Mouse (Mus musculus) liver, postnatal 0 days (tissue): ENCODE measurements around the gene Mars2. TPM values are rescaled to one million over a fixed set of nuclear protein-coding genes. Genes with fewer than 3 reads are reported as not detected.

Experiments used
- ATAC-seq: fragments of 200-750 bp; cut with Nextera tagmentation; 2 replicates; pipeline ENCODE4 v1.8.0; 2017; ENCODE audit warnings: mild to moderate bottlenecking, moderate library complexity
- DNase-seq: peaks from one replicate; pipeline ENCODE4 v3.0.0-alpha.2; 2016
- H3K27ac ChIP-seq: fragments of 300-500 bp; sonication (generic); 2 replicates; pipeline ENCODE4 v1.5.1; 2014; ENCODE audit warnings: antibody characterized with exemption, moderate library complexity, mild to moderate bottlenecking, low read depth
- H3K27me3 ChIP-seq: fragments of 300-500 bp; sonication (generic); 2 replicates; pipeline ENCODE4 v1.6.1; 2014; ENCODE audit warnings: low read length, control low read depth, mixed read lengths; ENCODE audit not compliant: insufficient read depth
- H3K36me3 ChIP-seq: fragments of 300-500 bp; sonication (generic); replicated peaks from 2 replicates; pipeline ENCODE4 v1.6.1; 2014; ENCODE audit warnings: mild to moderate bottlenecking, control low read depth, low read length, moderate library complexity, mixed read lengths; ENCODE audit not compliant: insufficient read depth
- H3K4me1 ChIP-seq: fragments of 300-500 bp; sonication (generic); 2 replicates; pipeline ENCODE4 v1.6.1; 2014; ENCODE audit warnings: antibody characterized with exemption, mild to moderate bottlenecking, control low read depth; ENCODE audit not compliant: insufficient read depth
- H3K4me2 ChIP-seq: fragments of 300-500 bp; sonication (generic); 2 replicates; pipeline ENCODE4 v1.6.1; 2014; ENCODE audit warnings: low read depth, mild to moderate bottlenecking, low read length, moderate library complexity, mixed read lengths
- H3K4me3 ChIP-seq: fragments of 300-500 bp; sonication (generic); 2 replicates; pipeline ENCODE4 v1.5.1; 2014; ENCODE audit warnings: low read depth, low read length
- H3K9ac ChIP-seq: fragments of 300-500 bp; sonication (generic); replicated peaks from 2 replicates; pipeline ENCODE4 v1.6.1; 2014; ENCODE audit warnings: mild to moderate bottlenecking, moderate library complexity
- H3K9me3 ChIP-seq: fragments of 300-500 bp; sonication (generic); 2 replicates; pipeline ENCODE4 v1.6.1; 2016; ENCODE audit warnings: mild to moderate bottlenecking, control low read depth, low read length, mixed read lengths
- CTCF ChIP-seq: sonication (generic); IDR thresholded peaks from 2 replicates; pipeline ENCODE4 v1.5.1; 2016; ENCODE audit warnings: antibody characterized with exemption, low read depth
- EP300 ChIP-seq: IDR thresholded peaks from 2 replicates; pipeline ENCODE4 v1.6.1; 2016; ENCODE audit warnings: antibody characterized with exemption, low read depth, mild to moderate bottlenecking
- WGBS: fragments of 180-500 bp; shearing (Covaris S2); extraction: QIAGEN DNeasy Blood & Tissue Kit; methylation state at CpG from one replicate; pipeline ENCODE4 v1.1.7; 2014; ENCODE audit not compliant: insufficient replicate concordance; 5-methylcytosine and 5-hydroxymethylcytosine counted together
- polyA plus RNA-seq: library from polyadenylated mRNA; unstranded; fragments of >200 nt; fragmentation: Nextera tagmentation; extraction: Ambion mirVana; gene quantifications from 2 replicates; pipeline ENCODE4 v1.2.1, GENCODE M21; 2015

Gene Mars2
- 1.2 TPM in 2 replicates for polyA plus RNA-seq

DNA sequence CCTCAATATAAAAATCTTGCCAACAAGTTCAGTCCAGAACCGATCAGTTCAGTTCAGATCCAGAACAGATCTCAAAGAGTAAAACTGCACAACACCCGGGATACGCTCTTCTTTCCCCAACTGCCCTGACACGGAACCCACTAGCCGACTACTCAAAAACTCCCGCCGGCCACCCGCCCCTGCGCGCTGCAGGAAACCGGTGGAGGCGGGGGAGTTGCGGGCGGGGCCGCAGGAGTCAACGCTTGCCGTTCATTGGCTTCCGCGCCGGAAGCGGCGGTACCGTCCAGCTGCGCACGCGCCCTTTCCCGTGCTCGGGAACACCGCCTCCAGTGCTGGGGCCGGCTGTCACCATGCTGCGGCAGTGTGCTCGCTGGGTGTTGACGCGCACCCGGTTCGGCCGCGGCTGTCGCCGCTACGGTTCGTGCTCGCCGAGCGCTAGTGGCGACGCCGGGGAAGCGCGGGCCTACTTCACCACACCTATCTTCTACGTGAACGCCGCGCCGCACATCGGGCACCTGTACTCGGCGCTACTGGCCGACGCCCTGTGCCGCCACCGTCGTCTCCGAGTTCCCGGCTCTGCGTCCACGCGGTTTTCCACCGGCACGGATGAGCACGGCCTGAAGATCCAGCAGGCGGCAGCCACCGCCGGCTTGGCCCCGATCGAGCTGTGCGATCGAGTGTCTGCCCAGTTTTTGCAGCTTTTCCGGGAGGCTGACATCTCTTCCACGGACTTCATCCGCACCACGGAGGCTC, at the start of gene Mars2:
Mars2 (plus strand) TSS at position 288 of the 753 bp plus-strand sequence.
- Histone ChIP-seq H3K4me2 (peak within 1 kb of the TSS; percentile 100), H3K4me3 (peak within 1 kb of the TSS; percentile 85), H3K27ac (peak within 1 kb of the TSS; percentile 74), H3K9ac (peak within 1 kb of the TSS; percentile 81), H3K27me3 (no peaks in the 10 kb centered on the region), H3K4me1 (peaks cover 17% of the 10 kb centered on the region), H3K9me3 (no peaks in the 10 kb centered on the region), H3K36me3 (0 out of 2 replicates have a peak, but pooled peaks cover 2% of the 10 kb centered on the region)
- peak; percentile 99 for ATAC-seq
- DNase-seq = peak; percentile 97
- under 1% methylated on average over 77 of the region's 82 CpGs for WGBS
- TF ChIP-seq EP300 (0 out of 2 replicates have a peak, but pooled peaks have one; percentile 12), CTCF (peak; percentile 49)

DNA sequence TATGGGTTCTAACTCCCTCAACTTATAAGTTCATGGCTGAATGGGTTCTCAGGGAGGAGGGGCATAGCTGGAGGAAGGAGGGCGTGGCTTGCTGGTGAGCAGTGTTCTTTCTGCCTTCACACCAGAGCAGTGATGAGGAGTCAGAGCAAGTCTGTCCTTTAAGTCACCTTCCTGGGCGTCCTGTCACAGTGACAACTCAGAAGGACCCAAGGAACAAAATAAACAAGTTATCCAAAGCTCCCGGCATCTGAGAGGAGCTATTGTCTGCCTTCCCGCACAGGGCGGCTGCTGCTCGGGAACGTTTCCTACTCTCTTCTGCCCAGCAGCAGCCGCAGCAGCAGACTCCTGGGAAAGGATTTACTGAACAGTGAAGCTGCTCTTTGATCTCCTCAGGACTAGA, 45.0 kb upstream of the Mars2 start:
- H3K4me2 ChIP-seq = 0 out of 2 replicates have a peak overlapping the region, but pooled peaks have one; percentile 51
- H3K9me3 ChIP-seq = no peaks in the 10 kb centered on the region
- no peak overlapping the region for H3K4me3 ChIP-seq
- TF ChIP-seq CTCF (no peak), EP300 (no peak)
- no peaks in the 10 kb centered on the region for H3K36me3 ChIP-seq
- ATAC-seq = no peak
- H3K9ac ChIP-seq = no peak overlapping the region
- H3K4me1 ChIP-seq = peaks cover 2% of the 10 kb centered on the region; the same call in 1 of the 2 replicates
- DNase-seq = no peak
- H3K27me3 ChIP-seq = no peaks in the 10 kb centered on the region
- H3K27ac ChIP-seq = no peak overlapping the region
- WGBS = 27% methylated on average over 8 of the region's 8 CpGs

DNA sequence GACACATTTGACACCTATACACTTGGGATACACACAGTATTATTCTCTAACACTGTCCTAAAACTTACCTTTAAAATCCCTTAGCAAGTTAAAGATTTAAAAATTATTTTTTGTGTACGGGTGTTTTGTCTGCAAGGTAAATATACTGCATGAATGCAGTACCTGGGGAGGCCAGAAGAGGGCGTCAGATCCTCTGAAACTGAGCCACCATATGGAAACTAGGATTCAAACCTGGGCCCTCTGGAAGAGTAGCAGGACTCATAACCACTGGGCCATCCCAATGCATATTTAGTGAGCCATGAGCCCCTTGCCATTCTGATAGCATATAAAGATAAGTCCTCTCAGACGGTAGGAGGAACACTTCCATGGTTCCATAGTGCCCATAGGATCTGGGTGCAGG, 44.2 kb upstream of the Mars2 start:
- no peak overlapping the region for H3K9ac ChIP-seq
- no peak overlapping the region for H3K27ac ChIP-seq
- no peaks in the 10 kb centered on the region for H3K36me3 ChIP-seq
- no peaks in the 10 kb centered on the region for H3K27me3 ChIP-seq
- 45% methylated on average over 3 of the region's 3 CpGs for WGBS
- peak; percentile 49 for DNase-seq
- H3K9me3 ChIP-seq = no peaks in the 10 kb centered on the region
- no peak for TF ChIP-seq EP300
- peak; percentile 73 for TF ChIP-seq CTCF
- H3K4me2 ChIP-seq = no peak overlapping the region
- peaks cover 2% of the 10 kb centered on the region; the same call in 1 of the 2 replicates for H3K4me1 ChIP-seq
- no peak overlapping the region for H3K4me3 ChIP-seq
- no peak for ATAC-seq

DNA sequence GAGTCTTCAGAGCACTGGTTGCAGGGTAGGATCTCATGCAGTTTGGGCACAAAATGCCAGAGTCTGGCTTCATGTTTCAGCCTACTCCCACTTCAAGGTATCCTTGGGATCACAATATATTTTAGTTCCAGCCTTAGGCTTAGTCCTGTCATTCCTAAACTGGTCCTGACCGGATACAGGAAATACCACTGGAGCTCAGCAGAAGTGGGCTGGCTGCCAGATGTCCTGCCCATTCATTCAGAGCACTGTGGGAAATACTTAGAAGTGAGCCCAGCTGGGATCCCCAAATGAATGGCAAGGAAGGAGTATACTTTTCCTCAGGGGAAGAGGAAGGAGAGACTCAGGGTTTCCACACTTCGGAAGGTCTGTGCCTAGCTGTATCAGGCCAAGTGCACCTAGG, 43.7 kb upstream of the Mars2 start:
- TF ChIP-seq EP300 (no peak), CTCF (no peak)
- Histone ChIP-seq H3K27me3 (no peaks in the 10 kb centered on the region), H3K9me3 (no peaks in the 10 kb centered on the region), H3K9ac (no peak overlapping the region), H3K36me3 (no peaks in the 10 kb centered on the region), H3K4me2 (no peak overlapping the region), H3K4me1 (peaks cover 2% of the 10 kb centered on the region; the same call in 1 of the 2 replicates), H3K27ac (no peak overlapping the region), H3K4me3 (no peak overlapping the region)
- WGBS = 72% methylated on average over 2 of the region's 2 CpGs
- no peak for ATAC-seq
- DNase-seq = no peak

DNA sequence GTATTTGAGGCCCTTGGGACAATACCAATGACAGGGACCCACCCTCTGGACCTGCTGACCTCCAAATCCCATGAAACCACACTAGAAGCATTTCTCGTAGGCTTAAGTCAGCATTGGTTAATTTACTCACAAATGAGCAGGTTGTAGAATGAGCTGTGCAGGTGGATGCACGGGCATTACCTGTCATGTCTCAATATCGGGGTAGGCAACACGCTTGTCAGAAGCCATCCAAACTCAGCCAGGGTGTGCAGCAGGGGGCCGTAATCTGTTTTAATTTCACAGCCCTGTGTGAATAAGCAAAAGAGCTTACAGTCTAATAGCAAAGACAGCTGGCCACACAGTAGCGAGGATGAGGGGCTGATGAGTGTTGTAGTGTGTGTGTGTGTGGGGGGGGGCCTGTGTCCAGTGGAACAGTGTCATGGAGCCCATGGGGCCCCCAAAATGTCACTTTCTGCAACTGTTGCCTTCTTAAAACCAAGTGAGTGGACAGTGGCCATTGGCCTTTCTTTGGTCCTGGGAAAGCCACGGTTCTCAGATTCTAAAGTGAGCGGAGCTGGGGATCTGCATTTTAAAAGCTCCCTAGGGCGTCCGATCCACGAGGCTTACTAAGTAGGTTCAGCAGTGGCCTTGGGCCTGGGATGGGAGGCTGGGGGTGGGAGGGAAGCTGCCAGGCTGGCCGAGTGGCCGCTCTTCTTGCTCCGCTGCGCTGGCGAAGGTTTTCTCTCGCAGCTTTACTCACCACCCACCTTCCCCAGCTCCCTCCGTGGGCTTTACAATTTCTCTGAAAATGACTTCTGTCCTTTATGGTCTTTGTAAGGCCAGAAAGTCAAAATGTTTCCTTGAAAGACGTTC, 42.7 kb upstream of the Mars2 start:
- no peak for TF ChIP-seq CTCF
- peaks cover 2% of the 10 kb centered on the region; the same call in 1 of the 2 replicates for H3K4me1 ChIP-seq
- H3K27ac ChIP-seq = no peak overlapping the region
- H3K36me3 ChIP-seq = no peaks in the 10 kb centered on the region
- no peak overlapping the region for H3K4me2 ChIP-seq
- ATAC-seq (no peak), DNase-seq (no peak)
- no peak overlapping the region for H3K4me3 ChIP-seq
- H3K9me3 ChIP-seq = no peaks in the 10 kb centered on the region
- H3K27me3 ChIP-seq = no peaks in the 10 kb centered on the region
- WGBS = 72% methylated on average over 19 of the region's 19 CpGs
- H3K9ac ChIP-seq = no peak overlapping the region

DNA sequence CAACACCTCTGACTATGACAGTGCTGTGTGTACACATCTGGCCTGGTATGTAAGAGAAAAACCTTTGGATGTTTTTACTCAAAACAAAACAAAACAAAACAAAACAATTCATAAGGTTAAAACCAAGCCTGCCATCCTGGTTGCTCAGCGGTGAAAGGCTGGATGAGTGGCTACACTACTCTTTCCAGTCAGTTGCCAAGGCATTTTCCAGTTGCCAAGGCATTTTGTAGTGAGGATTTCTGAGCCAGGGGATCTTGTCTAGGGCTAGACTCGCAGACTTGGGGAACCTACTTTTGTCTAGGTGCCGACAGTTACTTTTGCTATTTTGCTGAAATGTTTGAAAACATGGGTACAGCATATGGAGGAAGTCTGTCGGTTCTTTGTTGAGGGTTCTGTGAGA, 42.0 kb upstream of the Mars2 start:
- Histone ChIP-seq H3K27ac (no peak overlapping the region), H3K9me3 (no peaks in the 10 kb centered on the region), H3K36me3 (no peaks in the 10 kb centered on the region), H3K27me3 (no peaks in the 10 kb centered on the region), H3K9ac (no peak overlapping the region), H3K4me1 (peaks cover 2% of the 10 kb centered on the region; the same call in 1 of the 2 replicates), H3K4me2 (no peak overlapping the region), H3K4me3 (no peak overlapping the region)
- DNase-seq (no peak), ATAC-seq (no peak)
- TF ChIP-seq CTCF (no peak), EP300 (no peak)
- WGBS = 78% methylated on average over 4 of the region's 4 CpGs
